Mouse (Mus musculus): Measurements from ENCODE around the gene Ppp1r1b. TPM values are rescaled to one million over a fixed set of nuclear protein-coding genes. Genes with fewer than 3 reads are reported as not detected.

Gene Ppp1r1b
- polyA plus RNA-seq, 1 experiment from 2014 or later: 0.41 TPM

- 0% methylated on average over 1 of the region's 1 CpGs for WGBS
These were observed 26.0 kb upstream of the Ppp1r1b start for GRCm38 (mm10) chr11:98322159-98322558.

GRCm38 (mm10) chr11:98323136-98323866 lies 24.9 kb upstream of the Ppp1r1b start:
- Histone ChIP-seq H3K4me3 (no peak overlapping the region), H3K4me1 (peaks cover 21% of the 10 kb centered on the region), H3K36me3 (replicated peaks) (no peaks in the 10 kb centered on the region), H3K9me3 (no peaks in the 10 kb centered on the region), H3K27ac (no peak overlapping the region), H3K27me3 (ENCODE audit: poor library complexity, severe bottlenecking) (peaks cover 100% of the 10 kb centered on the region)
- DNase-seq (ENCODE audit: extremely low spot score, low spot score): no peak
- 2% methylated on average over 10 of the region's 10 CpGs for WGBS

More at GRCm38 (mm10) chr11:98322159-98322558, 26.0 kb upstream of the Ppp1r1b start:
- no peaks in the 10 kb centered on the region for H3K9me3 ChIP-seq
- peaks cover 100% of the 10 kb centered on the region for H3K27me3 ChIP-seq (ENCODE audit: poor library complexity, severe bottlenecking)
- peak; percentile 14 for DNase-seq (ENCODE audit: extremely low spot score, low spot score)
- no peak overlapping the region for H3K27ac ChIP-seq
- H3K4me3 ChIP-seq: no peak overlapping the region
- peaks cover 9% of the 10 kb centered on the region for H3K4me1 ChIP-seq
- H3K36me3 ChIP-seq (replicated peaks): no peaks in the 10 kb centered on the region

GRCm38 (mm10) chr11:98323933-98324332 lies 24.3 kb upstream of the Ppp1r1b start:
- peaks cover 100% of the 10 kb centered on the region for H3K27me3 ChIP-seq (ENCODE audit: poor library complexity, severe bottlenecking)
- no peaks in the 10 kb centered on the region for H3K9me3 ChIP-seq
- WGBS: 1% methylated on average over 9 of the region's 9 CpGs
- H3K27ac ChIP-seq: no peak overlapping the region
- no peaks in the 10 kb centered on the region for H3K36me3 ChIP-seq (replicated peaks)
- H3K4me3 ChIP-seq: no peak overlapping the region
- peak; percentile 39 for DNase-seq (ENCODE audit: extremely low spot score, low spot score)
- peaks cover 27% of the 10 kb centered on the region for H3K4me1 ChIP-seq

GRCm38 (mm10) chr11:98325191-98325820 lies 22.9 kb upstream of the Ppp1r1b start:
- no peaks in the 10 kb centered on the region for H3K36me3 ChIP-seq (replicated peaks)
- no peak overlapping the region for H3K4me3 ChIP-seq
- H3K27me3 ChIP-seq (ENCODE audit: poor library complexity, severe bottlenecking): peaks cover 100% of the 10 kb centered on the region
- H3K9me3 ChIP-seq: no peaks in the 10 kb centered on the region
- 3% methylated on average over 14 of the region's 14 CpGs for WGBS
- H3K4me1 ChIP-seq: peaks cover 27% of the 10 kb centered on the region
- peak; percentile 16 for DNase-seq (ENCODE audit: extremely low spot score, low spot score)
- H3K27ac ChIP-seq: no peak overlapping the region

GRCm38 (mm10) chr11:98325821-98326218 lies 22.4 kb upstream of the Ppp1r1b start:
- peaks cover 100% of the 10 kb centered on the region for H3K27me3 ChIP-seq (ENCODE audit: poor library complexity, severe bottlenecking)
- H3K4me1 ChIP-seq: peaks cover 27% of the 10 kb centered on the region
- no peak overlapping the region for H3K27ac ChIP-seq
- peak; percentile 16 for DNase-seq (ENCODE audit: extremely low spot score, low spot score)
- no peaks in the 10 kb centered on the region for H3K9me3 ChIP-seq
- 1% methylated on average over 22 of the region's 22 CpGs for WGBS
- no peaks in the 10 kb centered on the region for H3K36me3 ChIP-seq (replicated peaks)
- no peak overlapping the region for H3K4me3 ChIP-seq

GRCm38 (mm10) chr11:98326741-98327135 lies 21.5 kb upstream of the Ppp1r1b start:
- 1% methylated on average over 19 of the region's 19 CpGs for WGBS
- Histone ChIP-seq H3K36me3 (replicated peaks) (no peaks in the 10 kb centered on the region), H3K4me3 (peak overlapping the region; percentile 44), H3K4me1 (peaks cover 23% of the 10 kb centered on the region), H3K9me3 (no peaks in the 10 kb centered on the region), H3K27me3 (ENCODE audit: poor library complexity, severe bottlenecking) (peaks cover 100% of the 10 kb centered on the region), H3K27ac (no peak overlapping the region)
- peak; percentile 13 for DNase-seq (ENCODE audit: extremely low spot score, low spot score)

GRCm38 (mm10) chr11:98327136-98328030 lies 20.8 kb upstream of the Ppp1r1b start:
- Histone ChIP-seq H3K9me3 (no peaks in the 10 kb centered on the region), H3K27ac (no peak overlapping the region), H3K4me3 (peak overlapping the region; percentile 44), H3K36me3 (replicated peaks) (no peaks in the 10 kb centered on the region), H3K27me3 (ENCODE audit: poor library complexity, severe bottlenecking) (peaks cover 100% of the 10 kb centered on the region), H3K4me1 (peaks cover 23% of the 10 kb centered on the region)
- under 1% methylated on average over 97 of the region's 97 CpGs for WGBS
- DNase-seq (ENCODE audit: extremely low spot score, low spot score): peak; percentile 46

- H3K27me3 ChIP-seq (ENCODE audit: poor library complexity, severe bottlenecking): peaks cover 100% of the 10 kb centered on the region
- peak overlapping the region; percentile 44 for H3K4me3 ChIP-seq
- under 1% methylated on average over 35 of the region's 35 CpGs for WGBS
- H3K4me1 ChIP-seq: peaks cover 23% of the 10 kb centered on the region
- DNase-seq (ENCODE audit: extremely low spot score, low spot score): peak; percentile 42
- H3K9me3 ChIP-seq: no peaks in the 10 kb centered on the region
- H3K27ac ChIP-seq: no peak overlapping the region
- H3K36me3 ChIP-seq (replicated peaks): no peaks in the 10 kb centered on the region
These were observed 20.2 kb upstream of the Ppp1r1b start for GRCm38 (mm10) chr11:98328031-98328370.

- no peaks in the 10 kb centered on the region for H3K36me3 ChIP-seq (replicated peaks)
- peak; percentile 41 for DNase-seq (ENCODE audit: extremely low spot score, low spot score)
- 1% methylated on average over 56 of the region's 56 CpGs for WGBS
- H3K27ac ChIP-seq: 0 out of 2 replicates have a peak overlapping the region, but pooled peaks have one; percentile 25
- peaks cover 23% of the 10 kb centered on the region for H3K4me1 ChIP-seq
- no peaks in the 10 kb centered on the region for H3K9me3 ChIP-seq
- H3K4me3 ChIP-seq: peak overlapping the region; percentile 44
- peaks cover 100% of the 10 kb centered on the region for H3K27me3 ChIP-seq (ENCODE audit: poor library complexity, severe bottlenecking)
These were observed 19.7 kb upstream of the Ppp1r1b start for GRCm38 (mm10) chr11:98328371-98329069.

- Histone ChIP-seq H3K4me3 (peak within 1 kb of the TSS; percentile 44), H3K27me3 (ENCODE audit: poor library complexity, severe bottlenecking) (peaks cover 100% of the 10 kb centered on the region), H3K36me3 (replicated peaks) (no peaks in the 10 kb centered on the region), H3K9me3 (no peaks in the 10 kb centered on the region), H3K27ac (0 out of 2 replicates have a peak within 1 kb of the TSS, but pooled peaks have one; percentile 25), H3K4me1 (peaks cover 29% of the 10 kb centered on the region)
- peak; percentile 15 for DNase-seq (ENCODE audit: extremely low spot score, low spot score)
- WGBS: 1% methylated on average over 38 of the region's 38 CpGs
These were observed 18.9 kb upstream of the Ppp1r1b start, which contains the start of gene Neurod2 for GRCm38 (mm10) chr11:98329081-98329959. TSS of gene Neurod2 (minus strand) at chr11:98329648.

GRCm38 (mm10) chr11:98329960-98330744 lies 18.1 kb upstream of the Ppp1r1b start:
- Histone ChIP-seq H3K4me3 (no peak overlapping the region), H3K36me3 (replicated peaks) (no peaks in the 10 kb centered on the region), H3K27me3 (ENCODE audit: poor library complexity, severe bottlenecking) (peaks cover 100% of the 10 kb centered on the region), H3K4me1 (peaks cover 38% of the 10 kb centered on the region), H3K9me3 (no peaks in the 10 kb centered on the region), H3K27ac (0 out of 2 replicates have a peak overlapping the region, but pooled peaks have one; percentile 11)
- 33% methylated on average over 9 of the region's 9 CpGs for WGBS
- peak; percentile 15 for DNase-seq (ENCODE audit: extremely low spot score, low spot score)
